Mouse (Mus musculus): ENCODE results near the gene Sult2b1. TPM values are rescaled to one million over a fixed set of nuclear protein-coding genes. Genes with fewer than 3 reads are reported as not detected.

Gene Sult2b1
- total and polyA plus RNA-seq, 2 experiments from 2014 or later: 0.23 TPM; not detected in 1

DNA sequence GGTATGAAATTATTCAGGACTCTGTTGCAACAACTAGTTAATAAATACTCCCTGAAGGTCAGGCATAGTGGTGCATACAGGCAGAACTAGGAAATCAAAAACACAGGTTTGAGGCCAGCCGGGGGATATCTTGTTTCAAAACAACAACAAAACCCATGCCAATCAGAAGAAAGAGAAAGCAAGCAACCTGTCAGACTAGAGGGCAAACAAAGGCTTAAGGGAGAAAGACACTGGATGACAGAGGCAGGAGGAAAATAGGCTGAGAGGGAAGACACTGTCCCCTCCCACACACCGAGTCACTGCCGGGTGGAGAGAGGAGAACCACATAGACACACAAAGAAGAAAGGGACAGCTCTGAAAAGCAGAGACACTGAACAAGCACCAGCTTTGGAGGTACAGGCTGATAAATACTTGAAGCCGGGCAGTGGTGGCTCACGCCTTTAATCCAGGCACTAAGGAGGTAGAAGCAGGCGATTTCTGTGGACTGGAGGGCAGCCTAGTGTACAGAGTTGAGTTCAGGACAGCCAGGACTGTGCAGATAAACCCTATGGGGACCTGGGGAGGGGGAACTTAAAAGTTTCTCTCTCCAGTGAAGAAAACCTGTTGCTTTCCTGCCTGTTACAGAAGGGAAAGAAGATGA lies 70.5 kb downstream of the Sult2b1 start:
- WGBS: 75% methylated on average over 6 of the region's 6 CpGs
- no peaks in the 10 kb centered on the region for H3K27me3 ChIP-seq (ENCODE audit: control insufficient read depth, insufficient read depth, low read length)
- H3K4me3 ChIP-seq (ENCODE audit: low read depth, low read length): no peak overlapping the region
- peaks cover 31% of the 10 kb centered on the region for H3K4me1 ChIP-seq (ENCODE audit: control insufficient read depth, insufficient read depth)
- TF ChIP-seq EP300 (IDR thresholded peaks at IDR 0.05; ENCODE audit: low read depth): no peak
- no peak for TF ChIP-seq CTCF (IDR thresholded peaks at IDR 0.05; ENCODE audit: low read depth)
- DNase-seq (ENCODE audit: low spot score) (no peak), ATAC-seq (ENCODE audit: insufficient read depth, low read depth) (no peak)
- no peak overlapping the region for H3K27ac ChIP-seq (ENCODE audit: low read depth)
- peak overlapping the region; percentile 93 for H3K4me2 ChIP-seq (ENCODE audit: low read depth, low read length)
- H3K36me3 ChIP-seq (replicated peaks; ENCODE audit: control insufficient read depth, insufficient read depth, low read length): peaks cover 42% of the 10 kb centered on the region
- H3K9me3 ChIP-seq (replicated peaks; ENCODE audit: control insufficient read depth, low read length): no peaks in the 10 kb centered on the region
- H3K9ac ChIP-seq (replicated peaks; ENCODE audit: low read depth, low read length): peak overlapping the region; percentile 77; the same call in 1 of the 2 replicates

DNA sequence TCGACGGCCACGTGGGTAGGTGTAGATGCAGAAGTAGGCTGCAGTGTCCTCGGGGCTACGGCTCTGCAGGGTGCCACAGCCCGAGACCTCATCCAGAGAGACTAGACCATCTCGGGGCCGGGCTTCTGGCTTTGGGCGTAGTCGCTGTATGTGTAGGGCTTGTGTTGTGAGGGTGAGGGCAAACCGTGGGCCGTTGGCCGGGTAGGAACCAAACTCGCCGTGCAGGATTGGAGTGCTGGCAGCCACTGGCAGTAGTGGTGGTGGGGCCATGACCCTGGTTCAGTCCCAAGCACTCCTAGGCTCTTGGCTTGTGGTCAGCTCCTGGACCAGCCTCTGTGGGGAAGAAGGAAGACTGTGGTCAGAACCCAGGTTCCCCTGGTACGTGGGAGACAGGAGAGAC lies 71.1 kb downstream of the Sult2b1 start:
- DNase-seq (ENCODE audit: low spot score): peak; percentile 4
- WGBS: 88% methylated on average over 16 of the region's 16 CpGs
- ATAC-seq (ENCODE audit: insufficient read depth, low read depth): no peak

DNA sequence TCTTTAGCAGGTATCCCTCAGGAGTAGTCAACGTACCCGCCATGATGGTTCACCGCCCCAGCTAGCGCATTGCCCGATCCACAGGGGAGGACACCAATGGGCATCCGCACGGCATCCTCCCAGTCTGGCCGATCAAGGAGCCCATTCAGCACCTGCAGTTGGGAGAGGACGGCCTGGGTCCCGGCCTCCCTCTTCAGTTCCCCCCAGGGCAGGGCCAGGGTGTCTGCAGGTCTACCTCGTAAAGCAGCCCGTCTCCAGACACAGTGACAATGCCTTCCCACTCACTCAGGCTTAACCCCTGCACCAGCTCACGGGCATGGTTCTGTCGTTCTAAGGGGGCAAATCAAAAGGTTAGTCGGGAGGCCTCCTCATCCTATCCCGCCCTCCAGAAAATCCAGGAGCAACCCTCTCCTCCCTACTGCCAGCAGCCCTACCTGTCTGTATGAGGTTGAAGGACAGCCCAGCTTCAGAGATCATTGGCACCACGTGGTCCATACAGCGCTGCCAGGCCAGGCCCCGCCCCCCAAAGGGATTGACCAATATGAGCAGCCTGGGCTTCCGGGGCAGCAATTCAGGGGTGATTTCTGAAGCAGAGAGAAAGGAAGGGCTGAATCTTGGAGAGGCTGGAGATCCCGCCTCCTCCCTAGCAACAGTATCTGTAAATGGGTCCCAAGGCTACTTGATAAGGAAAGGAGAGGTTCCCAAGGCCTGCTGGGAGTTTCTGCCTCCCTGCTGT lies 72.3 kb downstream of the Sult2b1 start:
- peaks cover 41% of the 10 kb centered on the region for H3K4me1 ChIP-seq (ENCODE audit: control insufficient read depth, insufficient read depth)
- WGBS: 90% methylated on average over 21 of the region's 21 CpGs
- no peaks in the 10 kb centered on the region for H3K27me3 ChIP-seq (ENCODE audit: control insufficient read depth, insufficient read depth, low read length)
- no peak overlapping the region for H3K4me3 ChIP-seq (ENCODE audit: low read depth, low read length)
- H3K9me3 ChIP-seq (replicated peaks; ENCODE audit: control insufficient read depth, low read length): no peaks in the 10 kb centered on the region
- ATAC-seq (ENCODE audit: insufficient read depth, low read depth) (no peak), DNase-seq (ENCODE audit: low spot score) (no peak)
- no peak overlapping the region for H3K9ac ChIP-seq (replicated peaks; ENCODE audit: low read depth, low read length)
- TF ChIP-seq EP300 (IDR thresholded peaks at IDR 0.05; ENCODE audit: low read depth): no peak
- no peak for TF ChIP-seq CTCF (IDR thresholded peaks at IDR 0.05; ENCODE audit: low read depth)
- H3K4me2 ChIP-seq (ENCODE audit: low read depth, low read length): no peak overlapping the region
- peaks cover 42% of the 10 kb centered on the region for H3K36me3 ChIP-seq (replicated peaks; ENCODE audit: control insufficient read depth, insufficient read depth, low read length)
- no peak overlapping the region for H3K27ac ChIP-seq (ENCODE audit: low read depth)

More for the DNA sequence above, 71.1 kb downstream of the Sult2b1 start:
- no peak overlapping the region for H3K4me3 ChIP-seq (ENCODE audit: low read depth, low read length)
- no peaks in the 10 kb centered on the region for H3K27me3 ChIP-seq (ENCODE audit: control insufficient read depth, insufficient read depth, low read length)
- H3K9ac ChIP-seq (replicated peaks; ENCODE audit: low read depth, low read length): no peak overlapping the region
- H3K4me1 ChIP-seq (ENCODE audit: control insufficient read depth, insufficient read depth): peaks cover 32% of the 10 kb centered on the region
- H3K9me3 ChIP-seq (replicated peaks; ENCODE audit: control insufficient read depth, low read length): no peaks in the 10 kb centered on the region
- H3K36me3 ChIP-seq (replicated peaks; ENCODE audit: control insufficient read depth, insufficient read depth, low read length): peaks cover 42% of the 10 kb centered on the region
- no peak overlapping the region for H3K27ac ChIP-seq (ENCODE audit: low read depth)
- H3K4me2 ChIP-seq (ENCODE audit: low read depth, low read length): no peak overlapping the region
- TF ChIP-seq CTCF (IDR thresholded peaks at IDR 0.05; ENCODE audit: low read depth): no peak
- TF ChIP-seq EP300 (IDR thresholded peaks at IDR 0.05; ENCODE audit: low read depth): no peak

DNA sequence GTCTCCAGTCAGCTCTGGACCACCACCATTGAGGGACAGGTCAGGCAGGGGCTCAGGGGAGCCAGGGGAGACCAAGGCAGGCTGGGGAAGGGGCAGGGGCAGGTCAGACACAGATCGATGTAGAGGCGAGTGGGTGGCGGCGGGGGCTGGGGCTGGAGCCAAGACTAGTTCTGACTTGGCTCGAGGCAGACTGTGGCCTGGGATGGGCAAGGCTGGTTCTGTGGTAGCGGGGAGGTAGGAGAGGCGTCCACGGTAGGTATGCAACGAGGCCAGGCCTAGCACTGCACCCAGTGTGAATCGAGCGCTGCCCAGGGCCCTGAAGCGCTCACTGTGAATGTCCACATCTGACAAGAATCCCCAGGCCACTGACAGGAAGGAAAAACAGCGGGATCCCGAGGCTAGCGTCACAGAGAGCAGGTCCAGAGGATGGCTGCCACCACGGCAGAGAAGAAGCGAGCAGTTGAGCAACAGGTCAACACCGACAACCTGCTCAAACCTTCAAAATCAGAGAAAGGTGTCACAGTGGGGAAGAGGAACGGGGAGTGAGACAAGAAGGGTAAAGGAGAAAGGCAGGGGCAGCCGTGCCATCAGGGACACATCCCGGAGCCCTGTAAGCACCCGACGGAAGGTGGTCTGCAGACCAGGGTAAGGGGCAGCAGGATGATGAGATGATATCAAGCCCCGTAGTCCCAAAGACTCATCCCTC lies 73.0 kb downstream of the Sult2b1 start:
- ATAC-seq (ENCODE audit: insufficient read depth, low read depth) (no peak), DNase-seq (ENCODE audit: low spot score) (no peak)
- Histone ChIP-seq H3K27ac (ENCODE audit: low read depth) (no peak overlapping the region), H3K36me3 (replicated peaks; ENCODE audit: control insufficient read depth, insufficient read depth, low read length) (peaks cover 42% of the 10 kb centered on the region), H3K4me3 (ENCODE audit: low read depth, low read length) (no peak overlapping the region), H3K4me2 (ENCODE audit: low read depth, low read length) (no peak overlapping the region), H3K9ac (replicated peaks; ENCODE audit: low read depth, low read length) (no peak overlapping the region), H3K4me1 (ENCODE audit: control insufficient read depth, insufficient read depth) (peaks cover 36% of the 10 kb centered on the region), H3K27me3 (ENCODE audit: control insufficient read depth, insufficient read depth, low read length) (no peaks in the 10 kb centered on the region), H3K9me3 (replicated peaks; ENCODE audit: control insufficient read depth, low read length) (no peaks in the 10 kb centered on the region)
- TF ChIP-seq CTCF (IDR thresholded peaks at IDR 0.05; ENCODE audit: low read depth): no peak
- TF ChIP-seq EP300 (IDR thresholded peaks at IDR 0.05; ENCODE audit: low read depth): no peak
- 86% methylated on average over 24 of the region's 24 CpGs for WGBS

DNA sequence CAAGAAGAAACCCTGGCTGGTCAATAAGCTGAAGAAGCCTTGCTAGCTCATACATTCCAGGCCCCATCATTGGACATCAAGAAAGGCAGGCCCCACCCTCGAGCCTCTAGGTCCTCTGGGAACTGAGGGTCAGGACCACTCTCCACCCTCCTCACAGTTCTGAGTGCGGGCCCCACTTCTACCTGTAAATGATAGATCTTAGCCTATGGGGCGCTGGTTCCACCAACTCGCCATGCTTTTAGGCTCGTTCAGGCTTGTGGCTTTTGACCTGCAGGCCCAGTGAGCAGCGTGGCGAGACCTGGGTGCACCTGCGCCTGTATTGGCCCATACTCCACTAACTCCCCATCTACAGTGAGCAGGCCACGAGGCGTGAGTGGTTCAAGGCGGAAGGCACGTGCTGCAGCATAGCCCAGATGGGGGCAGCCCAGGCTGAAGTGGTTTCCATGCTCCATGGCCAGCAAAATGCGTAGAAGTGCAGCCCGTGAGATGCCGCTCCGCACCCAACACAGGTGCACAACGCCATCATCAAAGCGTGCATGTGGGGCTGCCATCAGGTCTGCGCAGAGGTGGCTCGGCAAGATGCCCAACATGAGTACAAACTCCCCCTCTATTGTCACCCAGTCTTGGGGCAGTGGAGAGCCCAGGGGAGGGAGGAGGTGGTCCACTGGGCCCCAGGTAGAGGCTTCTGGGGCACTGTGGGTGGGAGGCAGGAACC lies 73.8 kb downstream of the Sult2b1 start:
- DNase-seq (ENCODE audit: low spot score) (no peak), ATAC-seq (ENCODE audit: insufficient read depth, low read depth) (no peak)
- no peak overlapping the region for H3K4me3 ChIP-seq (ENCODE audit: low read depth, low read length)
- H3K4me2 ChIP-seq (ENCODE audit: low read depth, low read length): no peak overlapping the region
- no peaks in the 10 kb centered on the region for H3K27me3 ChIP-seq (ENCODE audit: control insufficient read depth, insufficient read depth, low read length)
- no peak for TF ChIP-seq CTCF (IDR thresholded peaks at IDR 0.05; ENCODE audit: low read depth)
- TF ChIP-seq EP300 (IDR thresholded peaks at IDR 0.05; ENCODE audit: low read depth): no peak
- H3K4me1 ChIP-seq (ENCODE audit: control insufficient read depth, insufficient read depth): peaks cover 28% of the 10 kb centered on the region
- H3K9ac ChIP-seq (replicated peaks; ENCODE audit: low read depth, low read length): no peak overlapping the region
- H3K27ac ChIP-seq (ENCODE audit: low read depth): no peak overlapping the region
- 88% methylated on average over 20 of the region's 20 CpGs for WGBS
- H3K36me3 ChIP-seq (replicated peaks; ENCODE audit: control insufficient read depth, insufficient read depth, low read length): peaks cover 42% of the 10 kb centered on the region
- no peaks in the 10 kb centered on the region for H3K9me3 ChIP-seq (replicated peaks; ENCODE audit: control insufficient read depth, low read length)

All from heart, postnatal 0 days (tissue).